Mouse (Mus musculus): ENCODE measurements at regions not wholly inside any gene's neighbourhood (a gene's known extent, or its start where the extent isn't known, plus 50 kb on each side); places are given as distances from the start of the nearest gene placed in this dataset.

- no peak for DNase-seq (ENCODE audit: low read depth, low spot score)
These were observed 808.7 kb downstream of the Gsdmc2 start for GRCm38 (mm10) chr15:63036241-63036640.

GRCm38 (mm10) chr15:63020826-63021225 lies 824.2 kb downstream of the Gsdmc2 start:
- no peak for DNase-seq (ENCODE audit: low read depth, low spot score)

GRCm38 (mm10) chr15:63017966-63018365 lies 827.0 kb downstream of the Gsdmc2 start:
- DNase-seq (ENCODE audit: low read depth, low spot score), result no peak

GRCm38 (mm10) chr15:63006471-63007228 lies 838.3 kb downstream of the Gsdmc2 start:
- no peak for DNase-seq (ENCODE audit: low read depth, low spot score)

GRCm38 (mm10) chr15:62994691-62995090 lies 850.3 kb downstream of the Gsdmc2 start:
- no peak for DNase-seq (ENCODE audit: low read depth, low spot score)

GRCm38 (mm10) chr15:62986871-62987270 lies 858.1 kb downstream of the Gsdmc2 start:
- no peak for DNase-seq (ENCODE audit: low read depth, low spot score)

- DNase-seq (ENCODE audit: low read depth, low spot score), result no peak
These were observed 858.8 kb downstream of the Gsdmc2 start for GRCm38 (mm10) chr15:62986147-62986546.

- no peak for DNase-seq (ENCODE audit: low read depth, low spot score)
These were observed 874.4 kb downstream of the Gsdmc2 start for GRCm38 (mm10) chr15:62970566-62970965.

- DNase-seq (ENCODE audit: low read depth, low spot score), result no peak
These were observed 882.3 kb downstream of the Gsdmc2 start for GRCm38 (mm10) chr15:62962681-62963080.

GRCm38 (mm10) chr15:62960623-62961022 lies 884.4 kb downstream of the Gsdmc2 start:
- DNase-seq (ENCODE audit: low read depth, low spot score), result no peak

GRCm38 (mm10) chr15:62958506-62959330 lies 886.3 kb downstream of the Gsdmc2 start:
- no peak for DNase-seq (ENCODE audit: low read depth, low spot score)

GRCm38 (mm10) chr15:62954889-62955288 lies 890.1 kb downstream of the Gsdmc2 start:
- DNase-seq (ENCODE audit: low read depth, low spot score), result no peak

GRCm38 (mm10) chr15:62954322-62954820 lies 890.6 kb downstream of the Gsdmc2 start:
- no peak for DNase-seq (ENCODE audit: low read depth, low spot score)

- no peak for DNase-seq (ENCODE audit: low read depth, low spot score)
These were observed 891.6 kb downstream of the Gsdmc2 start for GRCm38 (mm10) chr15:62953215-62953941.

GRCm38 (mm10) chr15:62952487-62953214 lies 892.3 kb downstream of the Gsdmc2 start:
- no peak for DNase-seq (ENCODE audit: low read depth, low spot score)

- DNase-seq (ENCODE audit: low read depth, low spot score), result no peak
These were observed 905.6 kb downstream of the Gsdmc2 start for GRCm38 (mm10) chr15:62939416-62939815.

GRCm38 (mm10) chr15:62937756-62938155 lies 907.2 kb downstream of the Gsdmc2 start:
- no peak for DNase-seq (ENCODE audit: low read depth, low spot score)

GRCm38 (mm10) chr15:62934522-62935189 lies 910.3 kb downstream of the Gsdmc2 start:
- no peak for DNase-seq (ENCODE audit: low read depth, low spot score)

GRCm38 (mm10) chr15:62920520-62920919 lies 924.5 kb downstream of the Gsdmc2 start:
- DNase-seq (ENCODE audit: low read depth, low spot score), result no peak

GRCm38 (mm10) chr15:62919264-62919663 lies 925.7 kb downstream of the Gsdmc2 start:
- DNase-seq (ENCODE audit: low read depth, low spot score), result no peak

GRCm38 (mm10) chr15:62908379-62908778 lies 936.6 kb downstream of the Gsdmc2 start:
- DNase-seq (ENCODE audit: low read depth, low spot score), result no peak
